Mouse (Mus musculus) thymus, adult 2 months (tissue): ENCODE data around the gene Pars2.

ENCODE experiments used
- CTCF ChIP-seq: fragments of 200-500 bp; IDR thresholded peaks from 2 replicates; pipeline ENCODE4 v1.5.1; 2012; ENCODE audit warnings: mild to moderate bottlenecking, control low read depth, low read length, moderate library complexity, borderline replicate concordance; ENCODE audit not compliant: control insufficient read depth, poor library complexity, insufficient read depth; ENCODE audit errors: extremely low read depth
- POLR2A ChIP-seq: fragments of 200-500 bp; IDR thresholded peaks from 2 replicates; pipeline ENCODE4 v1.6.1; 2012; ENCODE audit warnings: mild to moderate bottlenecking, low read length, control low read depth, moderate library complexity; ENCODE audit not compliant: control insufficient read depth, poor library complexity, insufficient read depth; ENCODE audit errors: extremely low read depth

GRCm38 (mm10) chr4:106643483-106644217 is 7.2 kb upstream of the Pars2 start:
- TF ChIP-seq POLR2A (no peak), CTCF (no peak)
